Mouse (Mus musculus) adrenal gland, adult 8-10 months (tissue): ENCODE measurements around the gene Ank3. TPM values are rescaled to one million over a fixed set of nuclear protein-coding genes. Genes with fewer than 3 reads are reported as not detected.

Source experiments
- DNase-seq: peaks from one replicate; pipeline ENCODE4 v3.0.0; 2022
- total RNA-seq, 4 experiments: library from RNA; stranded (reverse); gene quantifications; 2 replicates each; pipeline ENCODE4 v1.2.4; 2022

Ank3 gene
- total RNA-seq, 4 experiments from 2014 or later = 12.0 to 26.9 (median 20.4) TPM

DNA sequence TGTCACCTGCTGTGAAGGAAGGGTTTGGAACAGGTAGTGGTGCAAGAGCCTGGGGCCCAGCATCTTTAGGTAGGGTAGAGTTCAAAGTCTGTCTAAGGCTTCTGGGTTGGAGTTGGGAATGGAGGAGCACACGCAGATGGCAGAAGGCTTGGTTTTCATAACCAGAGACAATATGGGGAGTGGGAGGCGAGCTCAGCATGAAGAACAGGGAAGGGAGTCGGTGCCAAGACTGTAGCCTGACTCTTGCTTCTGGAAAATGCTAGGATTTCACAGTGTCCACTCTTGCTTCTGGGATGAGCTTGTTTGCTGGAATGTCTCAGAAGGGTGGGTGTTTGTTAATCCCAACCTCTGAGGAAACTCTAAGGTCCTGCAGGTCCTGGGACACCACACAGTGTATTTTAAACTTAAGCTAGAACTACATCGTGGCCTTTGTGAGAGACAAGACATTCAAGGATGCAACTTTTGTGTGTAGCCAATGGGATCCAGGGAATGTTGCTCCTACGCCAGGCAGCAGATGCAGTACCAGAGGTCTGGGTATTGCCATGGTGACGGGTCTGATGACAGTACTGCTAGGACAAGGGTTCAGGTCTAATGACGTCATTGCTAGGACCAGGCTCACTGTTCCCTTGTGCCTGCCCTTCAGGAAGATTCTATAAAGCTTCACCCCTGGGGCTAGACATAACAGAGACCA lies 222.3 kb downstream of the Ank3 start:
- DNase-seq = no peak

DNA sequence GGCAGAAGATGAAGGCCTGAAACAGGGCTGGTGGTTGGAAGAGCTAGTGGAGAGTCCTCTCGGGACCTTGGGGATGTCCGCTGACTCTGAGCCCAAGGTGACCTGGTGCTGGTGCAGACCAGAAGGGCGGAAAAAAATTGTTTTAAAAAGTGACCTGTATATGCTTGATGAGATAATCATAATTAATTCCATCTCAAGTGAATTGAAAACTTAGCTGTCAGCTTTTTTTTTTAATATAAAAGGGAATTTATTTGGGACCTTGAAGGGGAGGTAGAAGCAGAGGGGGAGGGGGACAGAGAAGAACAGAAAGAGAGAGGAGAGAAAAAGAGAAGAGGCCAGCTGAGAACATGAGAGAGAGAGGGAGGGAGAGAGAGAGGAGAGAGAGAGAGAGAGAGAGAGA lies 229.2 kb downstream of the Ank3 start:
- DNase-seq = no peak

DNA sequence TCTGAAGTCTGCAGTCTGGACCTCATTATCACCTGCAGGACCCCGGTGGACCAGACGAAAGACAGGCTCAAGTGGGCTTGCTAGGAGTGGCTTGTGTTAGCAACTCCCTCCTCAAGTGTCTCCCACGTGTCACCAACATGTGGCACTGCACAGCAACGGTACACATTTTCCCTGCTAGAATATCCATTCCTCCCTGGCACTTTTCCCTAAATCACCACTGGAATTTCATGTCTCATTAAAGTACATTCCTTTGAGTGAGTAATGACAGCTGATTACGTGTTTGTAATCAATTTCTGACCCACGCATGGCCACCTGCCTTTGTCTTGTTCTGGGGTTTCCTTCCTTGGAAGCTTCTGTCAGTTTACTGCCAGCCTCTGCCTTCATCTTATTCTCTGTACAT lies 230.2 kb downstream of the Ank3 start:
- no peak for DNase-seq

DNA sequence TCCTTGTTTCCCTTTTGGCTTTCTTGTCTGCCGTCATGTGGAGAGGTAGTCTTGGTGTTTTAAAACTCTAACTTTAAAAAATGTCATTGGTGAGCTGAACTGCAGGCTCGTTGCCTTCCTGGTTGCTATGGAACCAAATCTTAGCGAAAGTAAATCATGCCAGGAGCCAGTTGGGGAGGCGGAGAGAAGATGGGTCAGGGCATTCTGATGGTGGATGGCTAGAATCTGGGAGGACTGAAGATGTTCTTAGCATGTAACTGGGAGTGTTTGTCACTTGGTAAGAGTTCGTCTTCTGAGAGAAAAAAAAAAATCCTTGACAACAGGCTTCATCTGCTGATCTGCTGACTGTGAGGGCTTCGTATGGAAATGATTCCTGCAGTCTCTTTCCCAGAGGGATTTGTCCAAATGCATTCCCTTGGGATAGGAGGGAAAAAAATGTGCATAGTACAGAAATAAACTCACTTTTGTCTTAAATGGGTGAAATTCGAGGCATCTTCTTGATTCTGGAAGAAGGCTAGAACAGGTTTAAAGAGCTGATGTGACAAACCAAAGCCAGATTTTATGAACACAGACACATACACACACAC lies 232.3 kb downstream of the Ank3 start:
- DNase-seq = no peak

DNA sequence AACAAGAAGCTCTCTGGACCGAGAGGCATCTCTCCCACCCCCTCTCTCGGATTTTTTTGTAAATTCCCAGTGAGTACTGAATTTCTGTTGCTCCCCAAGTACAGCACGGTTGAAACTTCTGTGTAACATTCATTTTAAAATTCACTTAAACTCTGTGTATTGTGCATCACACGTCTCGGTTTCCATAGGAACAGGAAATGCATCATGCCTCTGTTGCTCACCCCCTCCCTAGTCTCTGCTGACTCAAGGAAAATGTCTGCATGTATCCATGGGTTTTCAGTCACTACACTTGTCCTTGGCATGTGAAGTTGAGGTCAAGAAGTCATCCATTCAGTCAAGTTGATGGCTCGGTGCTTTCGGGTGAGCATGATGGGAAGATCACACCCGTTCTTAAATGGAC lies 234.3 kb downstream of the Ank3 start:
- DNase-seq = no peak

DNA sequence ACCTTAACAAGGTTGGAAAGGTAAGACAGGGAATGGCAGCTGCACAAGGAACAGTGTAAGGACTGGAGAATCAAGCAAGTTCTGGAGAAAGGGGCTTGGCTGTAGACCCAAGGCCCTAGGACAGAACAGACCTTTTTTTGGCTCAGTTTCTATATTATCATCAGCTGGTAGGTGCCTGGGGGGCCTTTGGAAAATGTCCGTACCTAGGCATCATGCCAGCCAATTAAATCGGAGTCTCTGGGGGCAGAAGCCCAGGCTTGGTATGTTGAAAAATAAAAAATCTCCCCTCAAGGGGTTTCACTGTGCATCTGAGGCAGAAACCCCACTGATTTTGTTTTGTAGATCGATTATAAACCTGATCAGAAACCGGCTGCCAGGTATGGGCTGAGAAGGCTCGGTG lies 236.3 kb downstream of the Ank3 start:
- DNase-seq = no peak

DNA sequence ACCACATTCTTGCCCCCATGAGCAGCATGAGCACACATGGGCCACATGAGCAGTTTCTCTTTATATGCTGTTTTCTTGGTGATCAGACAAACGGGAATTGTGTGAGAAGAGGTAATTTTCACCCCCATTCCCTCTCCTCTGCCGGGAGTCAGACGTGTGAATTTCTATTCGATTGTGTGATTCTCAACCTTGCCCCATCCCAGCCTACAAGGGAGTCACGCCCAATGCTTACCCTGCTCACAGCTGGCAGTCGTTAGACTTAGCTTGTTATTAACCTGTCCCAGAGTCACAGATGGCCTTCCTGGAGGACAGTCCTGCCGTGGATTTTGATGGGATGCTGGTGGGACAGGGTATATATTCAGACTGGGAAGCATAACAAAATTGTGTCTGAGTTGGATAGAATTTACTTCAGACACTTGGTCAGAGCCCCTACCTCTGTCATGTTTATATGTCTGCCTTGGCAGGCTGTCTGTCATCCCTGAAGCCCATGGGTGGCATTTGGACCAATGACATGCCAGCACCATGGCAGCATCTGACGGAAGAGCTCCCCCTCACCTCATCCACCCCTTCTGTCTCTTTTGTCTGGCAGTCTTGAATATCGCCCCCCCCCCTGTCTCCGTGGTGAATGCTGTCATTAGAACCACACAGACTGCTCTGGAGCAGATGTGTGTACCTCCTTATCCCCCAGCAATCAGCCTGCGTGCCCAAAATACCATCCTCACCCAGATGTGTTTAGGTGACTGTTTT lies 237.5 kb downstream of the Ank3 start:
- no peak for DNase-seq

DNA sequence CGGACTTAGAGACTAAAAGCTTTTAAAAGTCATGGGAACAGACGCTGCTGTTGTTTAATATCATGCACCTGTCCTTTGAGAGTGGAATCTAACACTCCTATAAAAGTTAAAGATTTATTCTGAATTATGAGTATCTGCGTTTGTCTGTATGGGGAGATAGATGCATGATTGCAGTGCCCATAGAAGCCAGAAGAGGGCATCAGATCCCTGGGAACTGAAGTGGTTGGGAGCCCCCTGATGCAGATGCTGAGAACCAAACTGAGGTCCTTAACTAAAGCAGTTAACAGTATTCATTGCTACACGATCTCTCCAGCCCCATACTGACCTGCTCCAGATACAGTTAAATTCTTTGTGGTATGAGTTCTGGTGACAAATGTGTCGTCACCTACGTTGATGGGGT lies 240.6 kb downstream of the Ank3 start:
- DNase-seq = no peak

DNA sequence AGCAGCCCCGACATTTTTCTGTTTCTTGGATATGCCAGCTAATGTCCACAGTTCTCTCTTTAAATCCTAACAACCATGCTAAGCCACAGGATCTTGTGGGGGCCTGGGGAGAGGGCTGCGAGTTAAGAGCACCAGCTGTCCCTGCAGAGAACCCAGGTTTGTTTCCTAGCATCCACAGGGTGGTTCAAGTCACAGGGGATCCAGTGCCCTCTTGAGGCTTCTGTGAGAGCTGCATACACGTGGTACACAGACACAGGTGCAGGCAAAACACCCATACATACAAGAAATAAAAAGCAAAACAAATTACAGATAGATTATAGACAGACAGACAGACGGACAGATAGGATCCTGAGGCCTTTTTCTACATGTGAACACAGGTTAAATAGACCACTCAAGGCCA lies 242.0 kb downstream of the Ank3 start:
- DNase-seq = no peak

DNA sequence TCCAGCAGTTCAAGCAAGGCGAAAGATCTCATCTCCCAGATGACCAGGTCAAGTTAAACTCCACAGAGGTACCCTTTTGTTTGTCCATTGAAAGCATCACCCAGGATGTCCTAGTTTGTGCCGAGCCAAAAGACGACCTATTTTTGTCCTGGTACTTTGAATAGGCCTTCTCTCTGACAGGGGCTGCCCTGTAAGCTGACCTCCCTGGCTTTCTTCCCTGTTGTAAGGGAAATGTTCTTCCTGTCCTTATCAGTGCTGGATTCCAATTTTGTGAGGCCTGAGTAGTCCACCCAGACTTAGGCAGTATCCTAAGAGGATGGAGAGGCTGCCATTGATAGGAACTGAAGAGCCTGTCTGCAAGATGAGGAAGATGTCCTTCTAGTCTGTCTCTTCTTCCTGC lies 244.9 kb downstream of the Ank3 start:
- DNase-seq = no peak

DNA sequence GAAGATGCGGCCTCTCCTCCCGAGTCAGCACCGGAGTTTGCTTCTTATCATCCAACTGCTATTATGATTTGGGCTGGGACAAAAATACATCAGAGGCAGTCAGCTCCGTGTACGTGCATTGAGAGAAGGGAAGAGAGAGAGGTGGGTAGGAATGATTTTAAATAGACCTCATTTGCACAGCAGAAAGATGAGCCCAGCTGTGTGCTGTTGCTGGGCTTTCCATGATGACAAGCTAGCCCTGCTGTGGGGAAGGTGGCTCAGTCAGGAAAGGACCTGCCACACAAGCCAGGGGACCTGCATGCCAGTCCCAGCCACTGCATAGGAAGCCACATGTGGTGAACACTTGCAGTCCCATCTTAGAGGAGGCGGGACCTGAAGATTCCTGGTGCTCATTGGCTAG lies 245.4 kb downstream of the Ank3 start:
- DNase-seq = no peak

DNA sequence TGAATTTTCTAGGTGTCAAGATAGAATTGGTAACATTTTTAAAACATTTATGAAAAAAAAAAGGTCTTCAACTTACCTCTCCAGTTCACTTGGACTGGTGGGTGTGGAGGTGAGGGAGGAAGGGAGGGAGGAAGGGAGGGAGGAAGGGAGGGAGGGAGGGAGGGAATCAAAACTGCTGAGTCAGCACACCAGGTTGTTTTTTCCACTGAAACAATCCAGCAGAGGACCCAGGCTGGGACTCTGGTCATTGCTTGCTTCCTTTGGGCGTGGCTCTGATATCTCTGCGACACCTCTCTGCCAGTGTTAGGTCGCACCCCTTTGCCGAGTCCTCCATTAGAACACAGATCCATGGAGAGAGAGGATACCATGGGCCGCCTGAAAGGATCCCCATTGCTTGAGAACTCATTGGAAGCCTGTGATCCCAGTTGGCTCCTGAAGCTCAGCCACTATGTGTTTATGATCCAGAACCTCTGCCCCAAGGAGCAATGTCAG lies 246.8 kb downstream of the Ank3 start:
- no peak for DNase-seq

DNA sequence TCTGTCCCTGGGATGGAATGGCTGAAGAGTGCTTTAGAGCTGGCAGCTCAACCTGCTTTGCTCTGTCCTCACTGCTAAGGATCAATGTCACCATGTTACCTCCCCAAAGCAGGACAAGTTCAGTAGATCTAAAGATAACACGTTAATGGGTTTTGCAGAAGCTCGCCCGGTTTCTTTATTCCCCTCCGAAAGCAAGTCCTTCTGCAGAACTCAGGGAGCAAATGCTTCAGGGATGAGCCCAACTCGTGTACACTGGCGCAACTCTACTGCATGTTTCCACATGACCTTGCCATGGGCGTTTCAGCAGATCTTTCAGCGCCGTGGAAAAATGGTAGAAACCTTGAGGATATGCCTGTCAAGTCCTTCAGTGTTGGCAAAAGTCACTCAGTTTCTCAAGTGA lies 247.4 kb downstream of the Ank3 start:
- no peak for DNase-seq

DNA sequence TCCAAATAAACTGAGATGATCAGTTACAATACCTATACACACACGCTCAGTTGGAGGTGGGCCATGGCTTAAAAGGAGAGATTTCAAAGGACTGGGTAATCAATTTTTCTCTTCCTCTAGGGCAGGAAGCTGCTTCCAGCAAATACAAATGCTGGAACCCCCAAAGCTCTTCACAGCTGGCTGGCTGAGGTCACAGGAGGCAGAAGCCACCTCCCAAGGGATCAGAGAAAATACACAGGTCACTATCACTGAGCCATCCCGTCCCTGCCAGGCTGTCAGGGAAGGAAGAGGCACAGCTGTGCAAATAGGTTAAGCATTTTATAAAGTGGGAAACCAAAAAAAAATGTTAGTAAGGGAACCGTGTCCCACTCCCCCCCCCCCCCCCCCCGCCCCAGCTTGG lies 251.5 kb downstream of the Ank3 start:
- no peak for DNase-seq

DNA sequence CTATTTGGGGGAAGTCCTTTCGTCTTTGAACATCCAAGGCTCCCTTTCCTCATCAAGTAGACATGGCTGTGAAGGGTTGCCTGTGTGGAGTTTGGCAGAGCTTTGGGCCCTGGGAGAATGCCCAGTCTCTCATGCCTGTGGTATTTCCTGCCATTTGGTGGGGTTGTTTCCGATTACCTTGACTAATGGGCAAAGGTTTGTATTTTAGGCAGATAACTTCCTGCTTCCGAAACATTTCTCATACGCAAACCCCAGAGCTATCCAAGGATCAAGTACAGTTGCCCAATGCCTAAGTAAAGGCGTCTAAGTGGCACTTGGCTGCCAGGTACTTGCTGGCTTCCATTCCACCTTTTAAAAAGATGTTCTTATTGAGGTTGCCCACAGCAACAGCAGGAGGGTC lies 254.1 kb downstream of the Ank3 start:
- peak; percentile 32 for DNase-seq

DNA sequence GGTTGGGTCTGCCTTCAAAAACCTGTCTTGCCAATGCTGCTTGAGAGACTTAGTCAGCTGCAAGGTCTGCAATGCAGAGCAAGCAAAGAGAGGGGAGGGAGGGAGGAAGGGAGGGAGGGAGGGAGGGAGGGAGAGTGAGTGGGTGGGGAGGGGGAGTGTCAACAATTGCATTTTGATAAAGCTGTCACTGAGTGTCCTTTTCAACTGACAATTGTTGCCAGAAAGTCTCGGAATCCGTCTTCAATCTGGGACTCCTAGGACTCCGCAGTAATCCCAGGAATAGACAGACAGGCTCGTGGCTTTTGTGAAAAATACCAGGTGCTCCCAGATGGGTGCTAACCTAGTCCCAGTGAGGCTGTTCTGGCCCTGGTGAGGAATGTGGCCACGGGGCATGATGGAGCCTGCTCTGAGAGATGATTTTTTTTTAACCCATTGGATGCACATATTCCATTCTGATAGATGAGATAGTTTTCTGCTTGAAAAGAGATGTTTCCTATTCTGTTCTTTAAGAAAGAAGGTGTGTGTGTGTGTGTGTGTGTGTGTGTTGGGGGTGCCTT lies 254.6 kb downstream of the Ank3 start:
- DNase-seq = no peak

DNA sequence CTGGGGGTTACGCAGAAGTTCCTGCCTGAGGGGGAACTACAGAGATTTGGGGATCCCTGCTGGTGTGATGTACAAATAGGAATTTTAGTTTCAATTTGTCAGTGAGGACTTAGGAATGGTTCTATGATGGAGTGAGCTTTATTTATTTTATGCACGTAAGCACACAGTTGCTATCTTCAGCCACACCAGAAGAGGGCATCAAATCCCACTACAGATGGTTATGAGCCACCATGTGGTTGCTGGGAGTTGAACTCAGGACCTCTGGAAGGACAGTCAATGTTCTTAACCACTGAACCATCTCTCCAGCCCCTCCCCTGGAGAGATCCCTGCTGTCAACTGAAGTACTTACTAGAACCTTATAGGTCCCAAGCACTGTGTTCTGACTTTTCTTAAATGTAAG lies 255.6 kb downstream of the Ank3 start:
- DNase-seq = no peak

DNA sequence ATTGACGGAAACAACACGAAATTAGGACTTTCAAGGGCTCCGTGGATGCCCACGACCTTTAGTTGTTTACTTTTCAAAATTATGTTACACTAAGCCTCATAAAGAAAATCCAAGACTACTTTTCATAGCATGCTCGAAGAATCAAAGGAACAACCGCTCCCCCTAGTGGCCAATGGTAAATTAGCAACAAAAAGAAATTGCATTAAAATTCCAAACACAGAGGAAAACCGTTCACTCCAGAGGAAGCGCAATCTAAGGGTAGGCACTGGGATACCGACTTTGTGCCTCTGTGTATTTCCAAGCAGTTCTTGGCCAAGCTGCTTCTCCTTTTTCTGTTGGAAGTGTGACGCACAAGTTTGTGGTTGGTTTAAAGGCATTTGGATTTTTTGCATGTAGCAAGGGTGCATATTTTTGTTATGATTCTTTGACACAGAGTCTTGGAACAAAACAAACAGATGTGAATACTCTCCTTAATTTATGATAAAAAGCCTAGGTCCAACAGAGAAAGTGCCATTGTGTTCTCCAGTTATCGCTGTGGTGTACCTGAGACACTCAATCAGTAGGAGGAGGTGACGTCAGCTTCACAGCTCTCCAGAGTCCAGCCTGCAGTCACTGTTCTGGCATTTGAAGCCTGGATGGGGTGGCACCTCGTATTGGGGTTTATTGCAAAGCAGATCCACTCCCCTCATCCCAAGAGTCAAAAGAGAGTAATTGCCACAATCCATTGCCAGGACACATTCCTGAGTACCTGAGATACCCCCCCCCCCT lies 256.5 kb downstream of the Ank3 start:
- no peak for DNase-seq

DNA sequence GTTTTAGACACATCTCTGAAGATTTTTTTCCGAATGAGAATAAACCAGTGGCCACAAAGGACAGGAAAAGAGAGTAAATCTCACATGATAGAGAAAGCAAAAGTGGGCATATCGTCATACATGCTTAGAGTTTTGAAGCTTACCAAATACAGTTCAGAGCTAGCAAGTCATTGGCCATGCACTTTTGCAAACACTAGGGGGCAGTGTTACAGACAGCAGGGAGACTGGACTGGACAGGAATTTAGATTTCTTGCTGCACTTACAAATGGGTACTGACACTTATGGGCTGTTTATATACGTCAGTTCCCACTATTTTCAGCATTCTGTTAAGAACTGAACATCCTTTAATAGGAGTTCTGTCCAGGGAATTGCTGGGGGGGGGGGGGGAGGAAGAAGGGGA lies 257.7 kb downstream of the Ank3 start:
- no peak for DNase-seq

DNA sequence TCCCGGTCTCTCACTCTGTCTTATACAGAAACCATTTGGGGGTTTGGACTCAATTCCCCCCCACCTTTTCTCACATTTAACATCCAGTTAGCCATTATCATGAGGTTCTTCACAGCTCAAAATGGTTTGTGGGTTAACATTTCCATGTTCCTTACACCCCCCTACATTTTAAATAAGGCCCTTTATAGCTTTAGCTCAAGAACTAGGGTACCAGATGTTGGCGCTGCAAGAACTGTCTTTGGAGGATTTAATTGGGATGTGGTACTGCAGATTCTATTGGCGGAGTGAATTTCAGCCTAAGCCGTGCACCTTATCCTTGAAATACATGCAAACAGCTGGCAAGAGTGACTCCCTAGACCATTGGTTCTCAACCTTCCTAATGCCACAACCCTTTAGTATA lies 261.2 kb downstream of the Ank3 start:
- DNase-seq = no peak

DNA sequence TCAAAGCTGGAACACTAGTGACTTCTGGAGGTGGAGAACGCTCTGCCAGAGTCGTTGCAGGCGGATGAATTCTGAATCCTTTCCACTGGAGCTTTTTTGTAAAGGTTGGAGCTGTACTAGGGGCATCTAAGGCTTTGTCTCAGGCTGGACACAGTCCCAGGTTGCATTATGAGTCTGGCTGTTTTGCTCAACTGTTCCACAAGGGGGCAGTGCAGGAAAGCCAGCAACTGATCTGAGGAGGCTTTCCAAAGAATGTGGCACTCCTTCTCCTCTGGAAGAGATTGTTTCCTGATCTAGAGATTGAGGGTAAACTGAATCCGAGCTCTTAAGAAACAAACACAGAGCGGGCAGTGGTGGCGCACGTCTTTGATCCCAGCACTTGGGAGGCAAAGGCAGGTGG lies 263.8 kb downstream of the Ank3 start:
- DNase-seq = peak; percentile 46

DNA sequence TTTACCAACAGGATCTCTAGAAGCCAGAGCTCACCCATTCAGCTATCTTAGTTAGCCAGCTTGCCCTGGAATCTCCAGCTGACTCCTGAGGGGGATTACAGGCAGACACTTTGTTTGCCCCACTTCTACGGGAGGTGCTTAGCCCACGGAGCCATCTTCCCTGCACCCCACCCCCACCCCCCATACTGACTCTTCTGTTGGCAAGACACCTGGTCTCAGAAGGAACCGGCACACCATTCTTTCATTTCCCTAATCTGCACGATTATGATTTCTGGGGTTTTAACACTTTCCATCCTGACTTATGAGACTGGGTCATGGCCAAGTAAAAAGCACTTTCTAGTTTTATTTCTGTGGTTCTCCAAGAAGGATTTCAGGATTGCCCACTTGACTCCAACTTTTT lies 268.9 kb downstream of the Ank3 start:
- DNase-seq = no peak

DNA sequence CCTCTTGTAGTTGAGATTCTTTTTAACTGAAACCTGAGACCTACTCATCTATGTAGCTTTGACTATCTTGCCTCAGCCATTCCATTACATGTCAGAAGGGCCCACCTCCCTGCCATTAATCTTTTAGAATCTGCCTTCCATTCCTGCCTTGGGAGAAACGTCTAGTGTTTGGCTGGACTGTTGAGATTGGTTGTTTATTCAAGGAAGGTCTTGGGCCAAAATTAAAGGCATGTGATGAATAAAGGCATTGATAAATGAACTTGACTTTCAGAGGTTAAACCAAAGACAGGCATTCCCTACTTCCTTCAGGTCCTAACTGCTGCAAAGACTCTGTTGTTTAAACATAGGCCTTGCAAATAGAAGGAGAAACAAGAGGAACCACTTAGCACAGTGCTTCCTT lies 271.9 kb downstream of the Ank3 start:
- DNase-seq = no peak
